Mouse (Mus musculus) forebrain, embryonic 11.5 days (tissue): ENCODE measurements at regions not wholly inside any gene's neighbourhood (a gene's known extent, or its start where the extent isn't known, plus 50 kb on each side); places are given as distances from the start of the nearest gene placed in this dataset.
A peak's percentile ranks its signal among the peaks of the same experiment; 100 is the strongest.

Experiments
- ATAC-seq: fragments of 200-750 bp; cut with Nextera tagmentation; replicated peaks from 2 replicates; pipeline ENCODE4 v1.8.0; 2017; ENCODE audit warnings: moderate TSS enrichment; ENCODE audit not compliant: low FRiP score
- DNase-seq: peaks from one replicate; pipeline ENCODE4 v3.0.0-alpha.2; 2017; ENCODE audit warnings: low spot score
- H3K27ac ChIP-seq: fragments of 300-500 bp; sonication (generic); 2 replicates; pipeline ENCODE4 v1.5.1; 2014; ENCODE audit warnings: low read depth, low read length
- H3K27me3 ChIP-seq: fragments of 300-500 bp; sonication (generic); 2 replicates; pipeline ENCODE4 v1.6.1; 2014; ENCODE audit warnings: mild to moderate bottlenecking, low read length, mixed read lengths; ENCODE audit not compliant: control insufficient read depth, insufficient read depth
- H3K36me3 ChIP-seq: fragments of 300-500 bp; sonication (generic); 2 replicates; pipeline ENCODE4 v1.6.1; 2014; ENCODE audit warnings: mild to moderate bottlenecking, low read length, moderate library complexity, mixed read lengths; ENCODE audit not compliant: control insufficient read depth, insufficient read depth
- H3K4me1 ChIP-seq: fragments of 300-500 bp; sonication (generic); replicated peaks from 2 replicates; pipeline ENCODE4 v1.6.1; 2014; ENCODE audit warnings: low read length, mixed read lengths; ENCODE audit not compliant: control insufficient read depth, insufficient read depth
- H3K4me2 ChIP-seq: fragments of 300-500 bp; sonication (generic); 2 replicates; pipeline ENCODE4 v1.6.1; 2014; ENCODE audit warnings: low read depth, mild to moderate bottlenecking, low read length, moderate library complexity, mixed read lengths; ENCODE audit not compliant: severe bottlenecking
- H3K4me3 ChIP-seq: fragments of 300-500 bp; sonication (generic); 2 replicates; pipeline ENCODE4 v1.5.1; 2014; ENCODE audit warnings: low read depth, low read length
- H3K9ac ChIP-seq: fragments of 300-500 bp; sonication (generic); 2 replicates; pipeline ENCODE4 v1.6.1; 2014; ENCODE audit warnings: low read length
- H3K9me3 ChIP-seq: fragments of 300-500 bp; sonication (generic); 2 replicates; pipeline ENCODE4 v1.6.1; 2016; ENCODE audit warnings: low read length, mixed read lengths; ENCODE audit not compliant: control insufficient read depth
- whole genome bisulfite sequencing: fragments of 180-500 bp; shearing (Covaris S2); extraction: QIAGEN DNeasy Blood & Tissue Kit; methylation state at CpG from one replicate; pipeline ENCODE4 v1.1.7; 2014; 5-methylcytosine and 5-hydroxymethylcytosine counted together

GRCm38 (mm10) chr3:70224846-70225245, 217.4 kb downstream of the Otol1 start:
- ATAC-seq (no peak), DNase-seq (no peak)
- H3K4me1 ChIP-seq: no peaks in the 10 kb centered on the region
- no peak overlapping the region for H3K4me2 ChIP-seq
- no peaks in the 10 kb centered on the region for H3K9me3 ChIP-seq
- no peaks in the 10 kb centered on the region for H3K27me3 ChIP-seq
- no peak overlapping the region for H3K27ac ChIP-seq
- H3K4me3 ChIP-seq: no peak overlapping the region
- no peak overlapping the region for H3K9ac ChIP-seq
- H3K36me3 ChIP-seq: no peaks in the 10 kb centered on the region
- 93% methylated on average over 6 of the region's 6 CpGs for WGBS

GRCm38 (mm10) chr3:70227165-70227564, 219.8 kb downstream of the Otol1 start:
- no peak for DNase-seq
- WGBS: 92% methylated on average over 4 of the region's 4 CpGs
- H3K36me3 ChIP-seq: no peaks in the 10 kb centered on the region
- H3K4me1 ChIP-seq: no peaks in the 10 kb centered on the region
- no peak for ATAC-seq
- no peak overlapping the region for H3K4me2 ChIP-seq
- no peak overlapping the region for H3K27ac ChIP-seq
- H3K9me3 ChIP-seq: no peaks in the 10 kb centered on the region
- H3K27me3 ChIP-seq: no peaks in the 10 kb centered on the region
- no peak overlapping the region for H3K9ac ChIP-seq
- H3K4me3 ChIP-seq: no peak overlapping the region

GRCm38 (mm10) chr3:70248655-70249054, 241.2 kb downstream of the Otol1 start:
- H3K27ac ChIP-seq: no peak overlapping the region
- no peaks in the 10 kb centered on the region for H3K4me1 ChIP-seq
- H3K9me3 ChIP-seq: no peaks in the 10 kb centered on the region
- 0 out of 2 replicates have a peak, but pooled peaks have one; percentile 51 for ATAC-seq
- H3K4me2 ChIP-seq: no peak overlapping the region
- H3K27me3 ChIP-seq: no peaks in the 10 kb centered on the region
- H3K9ac ChIP-seq: no peak overlapping the region
- no peak overlapping the region for H3K4me3 ChIP-seq
- DNase-seq: no peak
- no peaks in the 10 kb centered on the region for H3K36me3 ChIP-seq
- WGBS: 47% methylated on average over 3 of the region's 3 CpGs

GRCm38 (mm10) chr3:70249922-70250321, 242.5 kb downstream of the Otol1 start:
- no peaks in the 10 kb centered on the region for H3K4me1 ChIP-seq
- WGBS: 80% methylated on average over 4 of the region's 4 CpGs
- H3K4me2 ChIP-seq: no peak overlapping the region
- no peak overlapping the region for H3K9ac ChIP-seq
- ATAC-seq (no peak), DNase-seq (no peak)
- H3K27me3 ChIP-seq: no peaks in the 10 kb centered on the region
- no peaks in the 10 kb centered on the region for H3K9me3 ChIP-seq
- no peak overlapping the region for H3K27ac ChIP-seq
- H3K4me3 ChIP-seq: no peak overlapping the region
- no peaks in the 10 kb centered on the region for H3K36me3 ChIP-seq

GRCm38 (mm10) chr3:70250733-70251132, 243.3 kb downstream of the Otol1 start:
- Histone ChIP-seq H3K4me3 (no peak overlapping the region), H3K27ac (no peak overlapping the region), H3K4me2 (no peak overlapping the region), H3K27me3 (no peaks in the 10 kb centered on the region), H3K4me1 (no peaks in the 10 kb centered on the region), H3K9me3 (no peaks in the 10 kb centered on the region), H3K36me3 (no peaks in the 10 kb centered on the region), H3K9ac (no peak overlapping the region)
- ATAC-seq: no peak
- 83% methylated on average over 7 of the region's 7 CpGs for WGBS
- DNase-seq: no peak

GRCm38 (mm10) chr3:70263318-70263717, 255.9 kb downstream of the Otol1 start:
- H3K9me3 ChIP-seq: no peaks in the 10 kb centered on the region
- no peak overlapping the region for H3K9ac ChIP-seq
- DNase-seq: no peak
- no peak overlapping the region for H3K4me2 ChIP-seq
- H3K4me1 ChIP-seq: no peaks in the 10 kb centered on the region
- WGBS: 22% methylated on average over 3 of the region's 3 CpGs
- no peak overlapping the region; the same call in 1 of the 2 replicates for H3K27ac ChIP-seq
- no peak overlapping the region for H3K4me3 ChIP-seq
- H3K36me3 ChIP-seq: no peaks in the 10 kb centered on the region
- peak; percentile 69 for ATAC-seq
- no peaks in the 10 kb centered on the region for H3K27me3 ChIP-seq

GRCm38 (mm10) chr3:70288590-70289388, 281.4 kb downstream of the Otol1 start:
- no peak for DNase-seq
- WGBS: 69% methylated on average over 7 of the region's 7 CpGs
- no peak for ATAC-seq
- Histone ChIP-seq H3K27ac (no peak overlapping the region), H3K9ac (no peak overlapping the region), H3K4me3 (no peak overlapping the region), H3K36me3 (no peaks in the 10 kb centered on the region), H3K4me1 (no peaks in the 10 kb centered on the region), H3K9me3 (no peaks in the 10 kb centered on the region), H3K4me2 (no peak overlapping the region), H3K27me3 (no peaks in the 10 kb centered on the region)

GRCm38 (mm10) chr3:70307556-70307955, 300.1 kb downstream of the Otol1 start:
- Histone ChIP-seq H3K9me3 (no peaks in the 10 kb centered on the region), H3K4me3 (no peak overlapping the region), H3K27ac (no peak overlapping the region), H3K27me3 (no peaks in the 10 kb centered on the region), H3K9ac (no peak overlapping the region), H3K4me2 (no peak overlapping the region), H3K4me1 (no peaks in the 10 kb centered on the region), H3K36me3 (no peaks in the 10 kb centered on the region)
- ATAC-seq: no peak
- WGBS: 98% methylated on average over 1 of the region's 1 CpGs
- no peak for DNase-seq

- 86% methylated on average over 3 of the region's 3 CpGs for WGBS
- H3K27ac ChIP-seq: no peak overlapping the region
- DNase-seq (no peak), ATAC-seq (no peak)
- no peak overlapping the region for H3K9ac ChIP-seq
- H3K4me2 ChIP-seq: no peak overlapping the region
- H3K4me3 ChIP-seq: no peak overlapping the region
- H3K27me3 ChIP-seq: no peaks in the 10 kb centered on the region
- no peaks in the 10 kb centered on the region for H3K9me3 ChIP-seq
- H3K4me1 ChIP-seq: no peaks in the 10 kb centered on the region
- H3K36me3 ChIP-seq: no peaks in the 10 kb centered on the region
Observed at GRCm38 (mm10) chr3:70308061-70308461, 300.6 kb downstream of the Otol1 start.
